Mouse (Mus musculus) forebrain, embryonic 15.5 days (tissue): ENCODE measurements around the gene Pmpcb. TPM values are rescaled to one million over a fixed set of nuclear protein-coding genes. Genes with fewer than 3 reads are reported as not detected.

Source experiments
- ATAC-seq: fragments of 200-750 bp; cut with Nextera tagmentation; replicated peaks from 2 replicates; pipeline ENCODE4 v1.8.0; 2017; ENCODE audit warnings: mild to moderate bottlenecking, moderate TSS enrichment, moderate library complexity
- H3K27ac ChIP-seq: fragments of 300-500 bp; sonication (generic); replicated peaks from 2 replicates; pipeline ENCODE4 v1.5.1; 2015; ENCODE audit warnings: mild to moderate bottlenecking, inconsistent platforms
- H3K27me3 ChIP-seq: fragments of 300-500 bp; sonication (generic); 2 replicates; pipeline ENCODE4 v1.6.1; 2015; ENCODE audit warnings: inconsistent platforms
- H3K36me3 ChIP-seq: fragments of 300-500 bp; sonication (generic); 2 replicates; pipeline ENCODE4 v1.6.1; 2015; ENCODE audit warnings: mild to moderate bottlenecking, inconsistent platforms
- H3K4me1 ChIP-seq: fragments of 300-500 bp; sonication (generic); 2 replicates; pipeline ENCODE4 v1.6.1; 2015; ENCODE audit warnings: inconsistent platforms
- H3K4me2 ChIP-seq: fragments of 300-500 bp; sonication (generic); replicated peaks from 2 replicates; pipeline ENCODE4 v1.6.1; 2015; ENCODE audit warnings: mild to moderate bottlenecking, inconsistent platforms
- H3K4me3 ChIP-seq: fragments of 300-500 bp; sonication (generic); 2 replicates; pipeline ENCODE4 v1.5.1; 2015; ENCODE audit warnings: mild to moderate bottlenecking, inconsistent platforms
- H3K9ac ChIP-seq: fragments of 300-500 bp; sonication (generic); replicated peaks from 2 replicates; pipeline ENCODE4 v1.6.1; 2015; ENCODE audit warnings: mild to moderate bottlenecking, inconsistent platforms
- H3K9me3 ChIP-seq: fragments of 300-500 bp; sonication (generic); 2 replicates; pipeline ENCODE4 v1.6.1; 2016; ENCODE audit warnings: inconsistent platforms
- WGBS: fragments of 180-500 bp; shearing (Covaris S2); methylation state at CpG from one replicate; pipeline ENCODE4 v1.1.7; 2015; ENCODE audit warnings: mixed read lengths; 5-methylcytosine and 5-hydroxymethylcytosine counted together
- polyA plus RNA-seq: library from polyadenylated mRNA; unstranded; fragments of >200 nt; fragmentation: Nextera tagmentation; extraction: Ambion mirVana; gene quantifications from 2 replicates; pipeline ENCODE4 v1.2.1, GENCODE M21; 2015

Pmpcb gene
- polyA plus RNA-seq, 1 experiment from 2014 or later, result 89.1 TPM

GRCm38 (mm10) chr5:21735100-21735499 is 1.8 kb upstream of the Pmpcb start:
- peaks cover 11% of the 10 kb centered on the region for H3K36me3 ChIP-seq
- H3K4me2 ChIP-seq, result no peak overlapping the region
- no peaks in the 10 kb centered on the region for H3K27me3 ChIP-seq
- H3K9me3 ChIP-seq, result no peaks in the 10 kb centered on the region
- H3K4me3 ChIP-seq, result no peak overlapping the region
- H3K27ac ChIP-seq, result no peak overlapping the region
- no peak overlapping the region for H3K9ac ChIP-seq
- H3K4me1 ChIP-seq, result peaks cover 34% of the 10 kb centered on the region
- 85% methylated on average over 20 of the region's 20 CpGs for WGBS
- no peak for ATAC-seq

- no peak for ATAC-seq
- 32% methylated on average over 10 of the region's 10 CpGs for WGBS
- Histone ChIP-seq H3K4me3 (no peak overlapping the region), H3K9me3 (no peaks in the 10 kb centered on the region), H3K27me3 (no peaks in the 10 kb centered on the region), H3K4me2 (no peak overlapping the region), H3K27ac (no peak overlapping the region), H3K9ac (no peak overlapping the region; the same call in 1 of the 2 replicates), H3K4me1 (peaks cover 34% of the 10 kb centered on the region), H3K36me3 (peaks cover 16% of the 10 kb centered on the region)
Measured at GRCm38 (mm10) chr5:21735584-21735983, 1.4 kb upstream of the Pmpcb start.

GRCm38 (mm10) chr5:21736046-21736445 is 895 bp upstream of the Pmpcb start:
- H3K4me2 ChIP-seq, result no peak overlapping the region
- H3K4me1 ChIP-seq, result peaks cover 34% of the 10 kb centered on the region
- H3K9ac ChIP-seq, result no peak overlapping the region
- 89% methylated on average over 11 of the region's 11 CpGs for WGBS
- no peak for ATAC-seq
- peaks cover 18% of the 10 kb centered on the region for H3K36me3 ChIP-seq
- H3K27ac ChIP-seq, result no peak overlapping the region
- no peaks in the 10 kb centered on the region for H3K9me3 ChIP-seq
- no peaks in the 10 kb centered on the region for H3K27me3 ChIP-seq
- H3K4me3 ChIP-seq, result no peak overlapping the region

GRCm38 (mm10) chr5:21737620-21738019 is 679 bp downstream of the Pmpcb start:
- Histone ChIP-seq H3K9me3 (no peaks in the 10 kb centered on the region), H3K4me2 (peak overlapping the region; percentile 85), H3K27ac (no peak overlapping the region), H3K9ac (peak overlapping the region; percentile 83), H3K4me3 (peak overlapping the region; percentile 83), H3K27me3 (no peaks in the 10 kb centered on the region), H3K4me1 (peaks cover 27% of the 10 kb centered on the region), H3K36me3 (peaks cover 34% of the 10 kb centered on the region)
- ATAC-seq, result no peak
- WGBS, result 29% methylated on average over 10 of the region's 10 CpGs

- H3K27me3 ChIP-seq, result no peaks in the 10 kb centered on the region
- H3K4me1 ChIP-seq, result peaks cover 13% of the 10 kb centered on the region
- WGBS, result 93% methylated on average over 11 of the region's 11 CpGs
- no peak overlapping the region for H3K4me2 ChIP-seq
- H3K9ac ChIP-seq, result no peak overlapping the region
- peaks cover 49% of the 10 kb centered on the region for H3K36me3 ChIP-seq
- no peaks in the 10 kb centered on the region for H3K9me3 ChIP-seq
- no peak overlapping the region for H3K27ac ChIP-seq
- no peak for ATAC-seq
- H3K4me3 ChIP-seq, result no peak overlapping the region
Measured at GRCm38 (mm10) chr5:21739120-21739519, 2.2 kb downstream of the Pmpcb start.

- H3K9me3 ChIP-seq, result no peaks in the 10 kb centered on the region
- peaks cover 12% of the 10 kb centered on the region for H3K4me1 ChIP-seq
- no peak for ATAC-seq
- H3K4me2 ChIP-seq, result no peak overlapping the region
- H3K4me3 ChIP-seq, result no peak overlapping the region
- H3K27ac ChIP-seq, result no peak overlapping the region
- peaks cover 56% of the 10 kb centered on the region for H3K36me3 ChIP-seq
- 88% methylated on average over 13 of the region's 13 CpGs for WGBS
- no peak overlapping the region for H3K9ac ChIP-seq
- H3K27me3 ChIP-seq, result no peaks in the 10 kb centered on the region
Measured at GRCm38 (mm10) chr5:21739881-21740280, 2.9 kb downstream of the Pmpcb start.

GRCm38 (mm10) chr5:21743606-21744005 is 6.7 kb downstream of the Pmpcb start:
- Histone ChIP-seq H3K4me1 (peaks cover 1% of the 10 kb centered on the region), H3K36me3 (peaks cover 94% of the 10 kb centered on the region), H3K27ac (no peak overlapping the region), H3K27me3 (no peaks in the 10 kb centered on the region), H3K4me3 (no peak overlapping the region), H3K9ac (no peak overlapping the region), H3K4me2 (no peak overlapping the region), H3K9me3 (no peaks in the 10 kb centered on the region)
- ATAC-seq, result no peak
- 94% methylated on average over 10 of the region's 10 CpGs for WGBS

GRCm38 (mm10) chr5:21744651-21745050 is 7.7 kb downstream of the Pmpcb start:
- Histone ChIP-seq H3K4me3 (no peak overlapping the region), H3K27ac (no peak overlapping the region), H3K36me3 (peaks cover 96% of the 10 kb centered on the region), H3K9me3 (no peaks in the 10 kb centered on the region), H3K4me1 (no peaks in the 10 kb centered on the region), H3K9ac (no peak overlapping the region), H3K27me3 (no peaks in the 10 kb centered on the region), H3K4me2 (no peak overlapping the region)
- no peak for ATAC-seq

GRCm38 (mm10) chr5:21745966-21746365 is 9.0 kb downstream of the Pmpcb start:
- Histone ChIP-seq H3K4me2 (no peak overlapping the region), H3K4me3 (no peak overlapping the region), H3K9ac (no peak overlapping the region), H3K4me1 (no peaks in the 10 kb centered on the region), H3K36me3 (peaks cover 97% of the 10 kb centered on the region), H3K27me3 (no peaks in the 10 kb centered on the region), H3K9me3 (no peaks in the 10 kb centered on the region), H3K27ac (no peak overlapping the region)
- no peak for ATAC-seq
- 94% methylated on average over 7 of the region's 8 CpGs for WGBS

GRCm38 (mm10) chr5:21768506-21768905 is 31.6 kb downstream of the Pmpcb start:
- 91% methylated on average over 4 of the region's 4 CpGs for WGBS
- Histone ChIP-seq H3K27ac (no peak overlapping the region), H3K4me3 (no peak overlapping the region), H3K9ac (no peak overlapping the region), H3K36me3 (peaks cover 60% of the 10 kb centered on the region), H3K9me3 (no peaks in the 10 kb centered on the region), H3K4me1 (no peaks in the 10 kb centered on the region), H3K27me3 (no peaks in the 10 kb centered on the region), H3K4me2 (no peak overlapping the region)
- no peak for ATAC-seq

- WGBS, result 93% methylated on average over 6 of the region's 6 CpGs
- no peak overlapping the region for H3K9ac ChIP-seq
Measured at GRCm38 (mm10) chr5:21769841-21770240, 32.9 kb downstream of the Pmpcb start.

GRCm38 (mm10) chr5:21776491-21776890 is 39.5 kb downstream of the Pmpcb start:
- WGBS, result 96% methylated on average over 6 of the region's 6 CpGs
- peaks cover 66% of the 10 kb centered on the region for H3K36me3 ChIP-seq

More at GRCm38 (mm10) chr5:21769841-21770240, 32.9 kb downstream of the Pmpcb start:
- Histone ChIP-seq H3K27ac (no peak overlapping the region), H3K4me2 (no peak overlapping the region), H3K4me3 (no peak overlapping the region), H3K27me3 (no peaks in the 10 kb centered on the region), H3K9me3 (no peaks in the 10 kb centered on the region), H3K4me1 (no peaks in the 10 kb centered on the region), H3K36me3 (peaks cover 60% of the 10 kb centered on the region)
- ATAC-seq, result no peak

More at GRCm38 (mm10) chr5:21776491-21776890, 39.5 kb downstream of the Pmpcb start:
- H3K4me3 ChIP-seq, result no peak overlapping the region
- no peaks in the 10 kb centered on the region for H3K4me1 ChIP-seq
- H3K27me3 ChIP-seq, result no peaks in the 10 kb centered on the region
- no peak overlapping the region for H3K27ac ChIP-seq
- H3K9me3 ChIP-seq, result no peaks in the 10 kb centered on the region
- no peak overlapping the region for H3K9ac ChIP-seq
- ATAC-seq, result no peak
- no peak overlapping the region for H3K4me2 ChIP-seq
